Mouse (Mus musculus) T-helper 1 cell (primary cell): ENCODE data around the gene Plxna3.

ENCODE experiments used
- in situ Hi-C: fragments of 300-600 bp; cut with MboI, MseI; formaldehyde crosslinking; loops from one replicate; pipeline ENCODE4 v1.15.1; 2025; ENCODE audit warnings: high pct_unique_total_duplicates

Gene Plxna3

DNA sequence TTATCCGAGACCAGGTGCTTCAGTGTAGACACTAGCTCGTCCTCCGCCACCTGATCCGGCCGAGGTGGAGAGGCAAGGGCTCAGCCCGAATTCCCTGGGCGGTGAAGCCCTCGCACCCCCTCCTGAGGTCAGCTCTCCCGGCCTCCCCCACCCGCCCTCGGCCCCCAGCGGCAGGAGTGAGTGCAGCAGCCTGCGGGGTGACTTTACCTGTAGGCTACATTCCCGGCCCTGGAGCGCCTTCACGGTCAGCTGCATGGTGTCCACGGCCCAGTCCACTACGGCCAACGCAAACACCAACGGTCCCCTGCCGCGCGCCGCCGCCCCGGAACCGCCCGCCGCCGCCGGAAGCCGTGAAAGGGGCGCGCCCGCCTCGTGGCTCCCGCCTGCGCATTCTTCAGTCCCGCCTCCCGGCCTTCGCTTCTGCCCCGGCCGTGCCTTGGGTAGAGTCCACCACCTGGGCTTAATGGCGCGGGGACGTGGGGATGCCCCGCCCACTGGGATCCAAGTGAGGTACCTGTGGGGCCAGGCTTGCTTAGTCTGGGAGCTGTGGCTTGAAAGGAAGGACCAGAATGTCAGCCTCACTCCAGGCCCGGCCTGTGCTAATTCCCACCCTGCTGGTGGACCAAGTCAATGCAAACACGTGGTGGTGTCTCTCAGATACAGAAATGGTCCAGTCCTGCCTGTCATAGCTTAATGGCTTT lies 39.5 kb downstream of the Plxna3 start:
- in situ Hi-C loops, result no loop called here

GRCm38 (mm10) chrX:74372888-74373549 lies 44.2 kb downstream of the Plxna3 start, which contains the start of the genes Ubl4a and Slc10a3:
TSS of gene Ubl4a (minus strand) at chrX:74373218.
TSS of gene Slc10a3 (minus strand) at chrX:74373349.
- in situ Hi-C loops, result no loop called here

GRCm38 (mm10) chrX:74384451-74384850 lies 55.6 kb downstream of the Plxna3 start:
- in situ Hi-C loops, result no loop called here

GRCm38 (mm10) chrX:74388153-74388552 lies 59.3 kb downstream of the Plxna3 start:
- in situ Hi-C loops, result no loop called here

GRCm38 (mm10) chrX:74392535-74393443 lies 63.9 kb downstream of the Plxna3 start, which contains the start of the genes Fam3a and Ikbkg:
TSS of gene Fam3a (minus strand) at chrX:74393272.
TSS of gene Ikbkg (plus strand) at chrX:74393290.
- in situ Hi-C loops, result no loop called here
